Mouse (Mus musculus): ENCODE results near the gene Prdx2.

Prdx2 gene

DNA sequence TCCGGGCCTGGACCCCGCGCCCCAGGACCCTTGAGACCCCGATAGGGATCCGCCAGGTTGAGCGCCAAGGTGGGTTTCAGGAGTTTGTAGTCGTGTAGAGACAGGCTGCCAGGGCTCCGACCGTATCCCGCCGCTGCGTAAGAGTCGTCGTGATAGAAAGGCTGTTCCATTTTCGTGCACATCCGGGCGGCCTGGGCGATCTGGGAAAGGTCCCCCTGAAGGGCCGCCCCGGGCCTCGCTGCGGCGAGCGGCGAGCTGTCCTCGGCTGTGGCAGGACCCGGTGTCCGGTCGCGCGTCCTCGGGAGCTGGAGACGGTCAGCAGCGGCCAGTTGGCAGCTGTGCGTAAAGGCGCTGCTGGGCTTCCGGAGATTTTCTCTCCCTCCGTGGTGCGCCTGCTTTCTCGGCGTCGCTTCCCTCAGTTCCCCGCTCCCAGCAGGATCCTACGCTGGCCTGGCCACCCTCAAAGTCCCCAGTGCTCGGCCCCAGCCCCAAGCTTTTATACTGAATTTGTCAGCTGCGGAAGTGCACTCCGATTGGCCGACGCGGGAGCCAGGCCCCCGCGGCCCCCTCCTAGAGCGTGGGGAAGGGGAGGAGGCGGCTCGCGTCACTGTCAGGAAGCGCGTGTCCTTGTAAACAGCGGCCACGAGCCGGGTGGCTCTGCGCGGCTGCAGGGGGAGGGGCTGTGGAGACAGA is 9.0 kb downstream of the Prdx2 start, which contains the start of gene Junb:
Gene Junb, minus strand, starts transcription at position 471 of the 693 bp plus-strand sequence.
- WGBS, result under 1% methylated on average over 63 of the region's 63 CpGs

DNA sequence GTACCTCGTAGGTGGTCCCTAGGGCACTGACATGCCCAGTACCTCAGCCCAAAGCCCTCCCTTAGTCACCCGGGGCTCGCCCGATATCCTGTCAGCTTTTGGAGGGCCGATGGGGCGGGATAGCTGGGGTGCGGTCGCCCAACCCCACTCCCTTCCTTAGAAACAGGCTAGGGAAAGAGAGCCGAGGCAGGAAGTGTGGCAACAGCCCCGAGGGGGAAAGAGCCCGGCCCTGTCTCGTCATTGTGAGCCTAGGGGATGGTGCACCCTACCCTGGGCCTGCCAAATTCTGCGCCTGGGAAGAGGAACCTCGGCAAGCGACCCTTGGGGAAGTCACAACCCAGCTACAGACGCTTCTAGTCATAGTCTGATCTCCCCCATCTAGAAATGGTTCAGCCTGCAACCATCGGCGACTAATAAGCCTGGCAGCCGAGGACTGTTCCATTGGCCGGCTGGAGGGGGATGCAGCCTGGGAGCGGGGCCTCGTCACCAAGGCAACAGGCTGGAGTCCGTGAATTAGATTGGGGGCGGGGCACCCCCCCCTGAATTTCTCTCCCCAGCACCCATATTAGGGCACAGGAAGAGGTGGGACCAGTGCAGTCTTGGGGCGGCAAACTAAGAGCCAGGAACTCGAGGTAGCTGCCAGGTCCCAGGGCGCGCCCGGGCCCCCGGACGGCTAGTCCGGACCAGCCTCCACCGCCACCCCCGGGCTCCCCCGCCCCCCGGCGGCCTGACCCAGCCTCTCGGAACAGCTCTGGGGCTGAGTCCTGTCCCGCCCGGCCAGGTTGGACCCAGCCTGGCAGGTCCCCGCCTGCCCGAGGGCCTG is 10.4 kb downstream of the Prdx2 start:
- WGBS, result 3% methylated on average over 37 of the region's 42 CpGs

DNA sequence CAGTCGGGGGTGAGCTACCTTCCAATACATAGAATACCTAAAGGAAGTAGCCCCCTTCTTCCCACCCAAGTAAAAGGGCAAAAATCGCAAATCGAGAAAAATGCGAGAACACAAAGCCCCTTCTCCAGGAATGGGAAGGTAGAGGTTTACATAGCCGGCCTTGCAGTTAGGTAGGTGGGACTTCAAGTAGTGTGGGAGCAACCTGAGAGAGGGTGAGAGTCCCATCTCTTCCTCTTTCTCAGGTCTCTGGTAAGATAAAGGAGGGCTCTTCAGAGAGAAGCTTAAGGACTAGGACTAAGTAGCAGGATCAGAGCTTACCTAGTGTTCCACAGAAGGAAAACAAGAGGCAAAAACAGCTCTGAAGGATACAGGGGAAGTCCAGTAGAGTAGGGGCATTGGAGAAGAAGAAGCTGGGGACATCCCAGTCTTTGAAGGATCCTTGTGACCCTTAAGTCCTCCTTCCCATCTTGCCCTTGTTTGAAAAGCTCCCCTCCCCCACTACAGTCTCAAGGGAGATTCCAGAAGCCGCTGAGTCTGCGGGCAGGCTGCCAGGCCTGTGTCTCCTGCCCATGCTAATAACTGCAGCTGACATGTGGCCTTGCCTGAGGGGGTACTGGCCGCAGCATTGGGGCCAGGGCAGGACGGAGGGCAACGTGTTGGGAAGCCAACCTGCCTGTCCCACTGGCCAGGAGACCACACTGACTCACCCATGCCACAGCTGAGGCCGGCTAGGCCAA is 11.4 kb downstream of the Prdx2 start:
- WGBS, result 38% methylated on average over 11 of the region's 11 CpGs

DNA sequence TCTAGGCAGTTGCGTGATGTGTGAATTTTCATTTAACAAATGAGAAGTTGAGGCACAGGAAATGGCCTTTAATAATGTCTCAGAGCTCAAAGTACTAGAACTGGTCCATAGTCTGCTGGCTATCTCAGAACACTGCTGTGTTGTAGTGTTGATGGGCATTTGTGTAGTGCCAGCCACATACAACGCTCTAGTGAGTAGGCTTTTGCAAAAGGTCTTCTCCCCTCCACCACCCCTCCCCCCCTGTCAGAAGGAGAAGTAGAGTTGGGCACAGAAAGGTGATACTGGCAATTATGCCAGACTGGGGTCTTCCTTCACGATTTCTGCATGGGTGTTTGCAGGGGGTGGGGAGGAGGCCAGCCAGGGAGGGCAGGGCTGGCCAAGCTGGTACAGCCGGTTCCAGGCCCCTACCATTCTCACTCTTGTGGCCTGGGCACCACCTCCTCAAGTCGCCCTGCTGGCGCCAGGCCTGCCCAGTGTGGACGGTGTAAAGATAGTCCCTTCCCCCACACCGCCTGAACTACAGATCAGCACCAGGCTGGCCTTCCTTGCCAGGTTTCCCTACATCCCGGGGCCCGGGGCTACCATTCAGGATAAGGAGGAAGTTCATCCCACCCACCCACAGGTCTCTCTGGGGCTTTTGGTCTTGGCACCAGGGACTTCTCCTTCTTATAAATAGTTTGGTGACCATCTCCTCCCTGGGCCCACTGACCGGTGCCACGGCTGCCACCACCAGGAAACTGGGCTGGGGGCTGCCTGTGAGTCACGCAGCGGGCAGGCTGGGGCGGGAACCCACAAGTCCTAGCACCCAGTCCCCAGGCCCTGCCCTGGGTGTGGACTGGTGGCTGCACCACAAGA is 12.5 kb downstream of the Prdx2 start:
- WGBS, result 79% methylated on average over 15 of the region's 15 CpGs

DNA sequence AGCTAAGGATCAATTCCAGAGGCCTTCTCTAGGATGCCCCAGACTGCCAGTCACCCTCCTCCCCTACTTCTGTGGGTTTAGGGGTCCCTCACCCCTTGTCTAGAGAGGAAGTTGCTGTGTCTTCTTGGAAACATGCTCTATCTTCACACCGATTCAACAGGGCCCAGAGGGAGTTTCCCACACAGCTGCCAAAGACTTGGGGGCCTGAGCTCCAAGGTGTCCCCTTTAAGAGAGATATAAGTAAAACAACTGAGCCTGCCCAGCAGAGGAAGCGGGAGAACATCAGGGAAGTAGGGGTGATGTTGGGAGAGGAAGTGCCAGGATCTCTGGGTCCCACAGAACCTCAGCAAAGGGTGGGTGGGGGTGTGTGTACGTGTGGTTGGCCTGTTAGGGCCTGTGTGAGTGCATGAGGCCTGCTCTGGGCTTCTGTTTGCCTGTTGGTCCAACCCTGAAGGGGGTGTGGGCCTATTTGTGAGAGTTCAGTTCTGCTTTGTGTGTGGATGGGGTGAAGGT is 13.2 kb downstream of the Prdx2 start:
- 56% methylated on average over 3 of the region's 3 CpGs for WGBS

DNA sequence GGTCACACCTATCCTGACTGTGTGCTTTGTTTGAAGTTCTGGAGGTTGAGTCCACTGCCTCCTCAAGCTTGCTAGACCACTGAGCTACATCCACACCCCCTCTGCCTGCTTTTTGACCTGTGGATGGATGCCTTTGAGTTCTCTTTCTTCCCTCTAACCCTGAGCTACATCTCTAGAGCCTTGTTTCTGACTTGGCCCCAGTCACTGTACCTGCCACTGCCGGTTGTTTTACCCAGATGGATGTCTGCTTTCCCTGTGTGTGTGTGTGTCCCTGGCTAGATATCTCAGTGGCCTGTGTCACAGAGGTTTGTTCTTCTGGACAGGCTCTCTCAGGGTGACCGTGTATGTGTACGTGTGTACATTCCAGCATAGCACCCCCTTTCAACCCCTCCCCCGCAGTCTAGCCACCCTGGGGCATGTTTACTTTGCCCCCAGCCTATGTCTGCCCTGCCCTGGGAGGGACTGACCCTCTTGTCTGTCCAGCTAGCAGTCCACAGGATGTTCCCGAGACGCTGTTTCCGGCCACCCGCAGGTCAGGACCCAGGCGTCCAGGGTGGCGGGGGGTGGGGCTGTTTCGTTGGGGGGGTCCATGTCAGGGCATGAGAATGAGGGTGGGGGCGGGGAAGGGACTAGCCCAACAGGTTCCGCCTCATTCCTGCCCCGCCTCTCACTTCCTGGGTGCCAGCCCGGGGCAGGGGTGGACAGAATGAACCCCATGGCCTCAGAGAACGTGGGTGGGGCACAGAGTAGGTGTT is 15.1 kb downstream of the Prdx2 start:
- WGBS, result 21% methylated on average over 16 of the region's 16 CpGs

DNA sequence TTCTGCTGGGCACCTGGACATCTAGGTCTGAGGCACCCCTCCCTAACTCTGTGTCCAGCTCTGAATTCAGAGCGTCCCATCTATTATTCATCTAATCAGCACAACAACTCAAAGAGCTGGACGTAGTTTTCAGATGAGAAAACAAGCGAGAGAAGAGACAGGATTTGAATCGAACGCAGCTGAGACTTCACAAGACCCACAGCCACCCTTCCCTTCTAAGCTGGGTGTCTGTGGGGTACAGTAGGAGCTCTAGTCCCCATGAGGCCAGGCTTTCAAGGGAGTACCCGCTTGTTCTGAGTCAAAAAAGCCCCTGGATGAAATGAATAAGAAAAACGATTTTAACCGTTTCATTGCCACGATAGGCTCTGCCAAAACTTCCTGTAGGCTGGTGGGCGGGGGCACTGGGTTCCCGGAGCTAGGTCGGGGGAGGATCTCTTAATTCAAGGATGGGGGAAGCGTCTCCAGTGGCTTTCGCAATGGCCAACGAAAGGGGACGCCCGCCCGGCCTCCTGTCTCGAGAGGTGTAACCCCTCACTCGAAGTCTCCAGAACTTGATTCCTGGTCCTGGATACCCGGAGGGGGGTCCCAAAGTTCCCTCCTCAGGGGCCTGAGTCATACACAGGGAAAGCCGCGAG is 15.8 kb downstream of the Prdx2 start:
- WGBS, result 2% methylated on average over 23 of the region's 23 CpGs

DNA sequence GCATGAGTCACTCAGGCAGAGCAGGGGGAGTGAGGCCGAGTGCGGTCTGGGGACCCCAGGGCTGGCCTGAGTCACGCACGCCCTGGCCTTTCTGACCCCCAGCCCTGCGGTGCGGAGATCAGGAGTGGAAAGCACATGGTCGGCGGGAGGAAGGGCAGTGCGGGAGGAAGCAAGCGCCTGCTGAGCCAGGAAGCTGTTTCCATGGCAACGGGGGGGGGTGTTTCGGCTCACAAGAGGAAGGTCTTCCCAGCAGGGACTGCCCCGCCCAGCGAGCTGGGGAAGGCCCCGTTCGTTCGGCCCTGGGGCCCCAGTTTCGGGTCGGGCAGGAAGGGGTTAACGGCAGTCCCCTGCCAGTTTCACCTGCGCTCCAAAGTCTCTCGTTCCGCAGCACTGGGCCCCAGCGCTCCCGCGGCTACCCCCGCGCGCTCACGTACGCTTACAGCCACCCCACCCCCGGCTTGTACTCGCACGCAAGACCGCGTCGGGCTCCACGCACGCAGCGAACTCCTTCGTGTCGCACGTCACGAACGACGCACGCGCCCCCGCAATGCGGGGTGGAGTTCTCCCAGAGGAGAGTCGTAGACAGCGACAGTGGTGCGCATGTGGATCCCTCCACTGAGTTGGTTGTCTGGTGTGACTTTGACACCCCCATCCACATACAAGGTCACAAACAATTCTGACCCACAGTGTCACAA is 16.4 kb downstream of the Prdx2 start:
- under 1% methylated on average over 51 of the region's 53 CpGs for WGBS

DNA sequence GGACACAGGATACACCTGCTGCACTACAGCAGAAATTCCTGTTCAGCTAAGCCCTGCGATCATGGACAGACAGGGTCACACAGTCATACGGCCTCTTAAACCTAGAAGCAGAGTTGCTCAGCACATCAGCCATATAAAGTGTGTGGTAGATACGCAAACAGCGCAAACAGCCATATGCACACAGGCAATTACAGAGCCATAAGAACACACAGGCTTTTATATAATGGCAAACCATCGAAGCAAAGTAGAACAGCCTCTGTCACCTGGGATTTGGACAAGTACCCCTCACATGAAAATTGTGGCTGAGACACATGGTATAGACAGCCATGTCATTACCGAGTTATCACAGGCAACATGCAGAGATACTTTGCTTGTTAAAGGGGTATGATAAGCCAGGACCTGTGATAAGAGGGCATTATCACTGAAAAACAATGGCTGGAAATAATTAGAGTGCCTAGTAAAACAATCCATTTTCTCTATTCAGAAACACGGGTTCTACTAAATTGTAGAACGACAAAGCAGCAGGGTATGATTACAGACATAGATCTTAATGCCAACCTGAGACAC is 17.1 kb downstream of the Prdx2 start:
- WGBS, result 23% methylated on average over 8 of the region's 8 CpGs

DNA sequence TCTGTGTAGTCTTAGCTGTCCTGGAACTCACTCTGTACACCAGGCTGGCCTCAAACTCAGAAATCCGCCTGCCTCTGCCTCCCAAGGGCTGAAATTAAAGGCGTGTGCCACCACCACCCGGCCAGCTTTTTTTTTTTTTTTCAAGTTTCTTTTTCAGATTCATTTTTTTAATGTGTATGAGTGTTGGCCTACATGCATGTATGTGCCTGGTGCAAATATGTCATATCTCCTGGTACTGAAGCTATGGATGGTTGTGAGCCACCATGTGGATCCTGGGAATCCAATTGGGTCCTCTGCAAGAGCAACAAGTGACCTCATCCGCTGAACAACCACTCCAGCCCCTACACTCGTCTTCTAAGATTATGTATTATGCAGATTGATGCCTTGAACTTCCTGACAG is 18.0 kb downstream of the Prdx2 start:
- WGBS, result 90% methylated on average over 5 of the region's 5 CpGs

DNA sequence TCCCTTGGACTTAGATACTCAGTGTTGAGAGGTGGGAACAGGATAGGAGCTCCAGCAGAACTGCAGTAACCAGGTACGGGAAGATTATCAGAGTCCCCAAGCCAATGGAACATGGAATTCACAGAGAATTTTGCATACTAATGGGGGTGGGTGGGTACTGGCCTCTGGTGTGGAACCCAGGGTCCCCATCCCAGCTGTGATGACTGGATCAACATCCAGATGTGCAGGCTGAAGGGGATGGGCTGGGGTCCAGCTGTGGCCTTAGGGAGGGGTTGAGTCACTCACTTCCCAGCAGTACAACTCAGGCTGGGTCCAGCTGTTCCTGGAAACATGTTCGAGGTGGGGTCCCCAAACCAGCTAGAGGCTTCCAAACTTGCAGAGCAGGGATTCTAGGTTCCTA is 18.5 kb downstream of the Prdx2 start:
- WGBS, result 80% methylated on average over 2 of the region's 2 CpGs

DNA sequence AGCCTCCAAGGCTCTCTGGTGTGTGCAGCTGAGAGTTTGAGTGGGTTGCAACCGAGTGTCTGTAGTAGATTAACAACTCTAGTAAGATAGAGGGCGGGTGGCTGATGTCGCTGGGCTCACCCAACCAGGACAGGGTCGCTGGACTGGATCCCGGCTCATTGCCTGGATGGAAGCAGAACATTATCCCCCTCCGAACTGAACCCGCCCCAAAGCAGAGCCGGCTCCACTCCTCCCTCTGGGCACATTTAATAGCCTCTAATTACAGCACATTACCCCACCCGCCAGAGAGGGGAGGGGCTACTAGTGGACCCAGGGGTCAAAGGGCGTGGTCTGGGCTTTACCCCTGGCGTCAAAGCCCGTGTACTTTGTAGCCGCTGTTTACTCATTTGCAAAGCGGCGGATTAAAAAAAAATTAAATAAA is 19.9 kb downstream of the Prdx2 start:
- 13% methylated on average over 15 of the region's 15 CpGs for WGBS

DNA sequence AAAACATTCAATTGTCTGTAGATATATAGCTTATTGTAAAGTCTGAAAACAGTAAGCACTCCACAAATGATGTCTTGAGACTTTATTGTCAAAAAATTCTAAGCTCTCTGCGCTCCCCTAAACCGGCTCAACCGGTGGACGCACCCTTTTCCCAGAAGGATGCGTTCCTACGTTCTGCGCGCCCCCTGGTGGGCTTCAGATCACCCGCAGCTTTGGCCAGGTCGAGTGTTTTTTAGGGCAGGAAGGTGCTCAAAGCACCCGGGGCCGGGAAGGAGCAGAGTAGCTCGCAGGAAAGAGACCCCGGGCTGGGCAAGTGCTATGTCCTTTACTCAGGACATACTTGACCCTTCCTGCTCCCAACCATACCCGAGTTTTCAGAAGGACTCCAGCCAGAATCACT is 20.4 kb downstream of the Prdx2 start:
- under 1% methylated on average over 15 of the region's 15 CpGs for WGBS

DNA sequence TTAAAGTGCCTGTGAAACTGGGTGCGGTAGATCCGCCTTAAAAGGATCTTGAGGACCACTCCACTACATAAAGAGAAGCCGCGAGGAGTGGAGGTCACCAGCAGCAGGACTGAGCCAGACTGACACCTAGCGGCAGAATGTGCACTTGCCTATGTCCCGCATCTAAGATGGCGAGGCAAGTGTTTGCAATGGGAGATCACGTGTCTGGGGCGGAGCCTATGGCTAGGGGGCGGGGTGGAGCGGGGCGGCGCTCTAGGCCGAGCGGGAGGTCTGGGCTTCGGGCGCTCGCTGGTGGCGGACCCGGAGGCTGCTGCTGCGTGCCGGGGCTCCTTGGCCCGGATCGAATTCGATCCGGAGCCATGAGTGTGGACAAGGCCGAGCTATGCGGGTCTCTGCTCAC is 21.0 kb downstream of the Prdx2 start, which contains the start of gene Hook2:
Gene Hook2, plus strand, starts transcription at position 255 of the 400 bp plus-strand sequence.
- under 1% methylated on average over 28 of the region's 28 CpGs for WGBS

DNA sequence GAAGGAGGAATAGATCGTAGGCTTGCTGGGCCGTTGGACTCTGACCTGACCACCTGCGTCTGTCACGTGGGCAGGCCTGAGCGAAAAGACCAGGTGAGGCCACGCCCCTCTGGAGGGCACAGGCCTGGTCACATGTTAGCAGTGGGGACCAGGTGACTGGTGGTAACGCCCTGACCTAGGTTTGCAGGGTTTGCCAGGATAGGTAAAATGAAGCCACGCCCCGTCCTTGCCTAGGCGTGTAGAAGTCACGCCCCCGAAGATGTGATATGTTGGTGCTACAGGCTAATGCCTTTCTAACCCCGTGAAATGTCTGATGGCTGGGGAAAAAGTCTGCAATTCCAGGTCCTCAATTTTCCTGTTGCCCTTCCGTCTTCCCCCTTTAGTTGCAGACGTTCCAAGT is 21.4 kb downstream of the Prdx2 start:
- 4% methylated on average over 15 of the region's 15 CpGs for WGBS

DNA sequence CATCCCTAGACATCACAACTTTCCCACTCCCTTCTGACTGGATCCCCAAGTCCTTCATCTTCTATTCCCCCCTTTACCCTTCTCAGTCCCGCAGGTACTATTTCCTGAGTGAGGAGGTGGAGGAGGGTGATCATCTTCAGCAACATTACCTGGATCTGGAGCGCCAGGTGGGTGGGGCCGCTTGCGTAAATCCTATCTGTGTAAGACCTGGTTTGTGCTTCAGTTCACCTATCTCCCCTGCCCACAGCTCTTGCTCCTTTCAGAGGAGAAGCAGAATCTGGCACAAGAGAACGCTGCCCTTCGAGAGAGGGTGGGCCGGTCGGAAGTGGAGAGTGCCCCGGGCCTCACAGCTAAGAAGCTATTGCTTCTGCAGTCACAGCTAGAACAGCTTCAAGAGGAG is 25.0 kb downstream of the Prdx2 start:
- WGBS, result 95% methylated on average over 9 of the region's 9 CpGs

DNA sequence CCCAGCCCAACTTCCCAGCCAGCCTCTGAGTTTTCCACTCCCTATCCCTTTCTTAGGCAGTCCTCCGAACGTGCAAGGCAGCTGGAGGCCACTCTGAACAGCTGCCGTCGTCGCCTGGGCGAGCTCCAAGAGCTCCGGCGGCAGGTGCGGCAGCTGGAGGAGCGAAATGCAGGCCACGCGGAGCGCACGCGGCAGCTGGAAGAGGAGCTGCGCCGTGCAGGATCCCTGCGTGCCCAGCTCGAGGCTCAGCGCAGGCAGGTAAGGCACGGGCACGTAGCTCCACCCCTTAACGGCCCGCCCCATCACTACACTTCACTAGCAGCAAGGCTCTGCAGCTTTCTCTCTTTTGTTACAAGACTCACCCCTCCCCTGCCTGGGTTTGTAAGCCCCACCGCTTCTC is 26.3 kb downstream of the Prdx2 start:
- WGBS, result 42% methylated on average over 25 of the region's 25 CpGs

DNA sequence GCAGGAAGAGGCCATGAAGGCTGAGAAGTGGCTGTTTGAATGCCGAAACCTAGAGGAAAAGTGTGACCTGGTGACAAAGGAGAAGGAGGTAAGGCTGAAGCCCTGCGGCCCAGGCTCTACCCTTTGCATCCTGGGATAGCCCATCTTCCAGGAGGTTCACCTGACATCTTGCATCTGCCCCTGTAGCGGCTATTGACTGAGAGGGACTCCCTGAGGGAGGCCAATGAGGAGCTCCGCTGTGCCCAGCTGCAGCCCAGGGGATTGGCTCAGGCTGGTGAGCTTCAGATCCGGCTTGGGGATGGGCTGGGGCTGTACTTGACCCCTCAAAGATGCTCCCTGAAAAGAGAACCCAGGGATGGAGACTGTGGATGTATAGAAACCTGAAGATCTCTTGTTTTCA is 27.6 kb downstream of the Prdx2 start:
- 88% methylated on average over 5 of the region's 5 CpGs for WGBS
